Mouse (Mus musculus) ES-Bruce4 (cell line): ENCODE results near the gene Clint1.

Experiments used
- CTCF ChIP-seq: IDR thresholded peaks from one replicate; pipeline ENCODE4 v1.8.1; 2011; ENCODE audit warnings: low read depth, low read length
- EP300 ChIP-seq: IDR thresholded peaks from 2 replicates; pipeline ENCODE4 v1.6.1; 2011; ENCODE audit warnings: low read depth, low read length; ENCODE audit not compliant: insufficient read depth
- POLR2A ChIP-seq: IDR thresholded peaks from one replicate; pipeline ENCODE4 v1.8.1; 2011; ENCODE audit warnings: low read length; ENCODE audit not compliant: insufficient read depth

DNA sequence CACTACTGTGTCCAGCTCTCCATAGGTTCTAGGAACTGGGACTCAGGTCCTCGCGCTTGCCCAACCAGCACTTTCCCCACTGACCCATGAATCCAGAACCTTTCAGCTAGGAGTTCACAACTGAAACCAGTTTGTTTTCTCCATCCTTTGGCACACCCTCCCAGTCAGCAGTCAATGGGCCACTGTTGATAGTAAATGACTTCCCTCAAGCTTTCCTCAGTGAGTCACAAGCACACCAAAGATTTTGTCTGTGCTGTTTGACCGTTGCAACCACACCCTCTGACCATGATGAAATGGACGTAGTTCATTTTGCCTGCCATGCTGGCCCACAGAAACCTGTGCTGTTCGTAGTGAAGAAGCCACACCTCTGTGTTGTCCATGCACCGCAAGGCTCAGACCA, 30.9 kb upstream of the Clint1 start:
- no peak for TF ChIP-seq CTCF
- no peak for TF ChIP-seq POLR2A
- TF ChIP-seq EP300, result no peak
